Mouse (Mus musculus): ENCODE measurements around the gene Tmem218. TPM values are rescaled to one million over a fixed set of nuclear protein-coding genes. Genes with fewer than 3 reads are reported as not detected.

Tmem218 gene
- polyA plus RNA-seq, 1 experiment: 3.9 TPM

DNA sequence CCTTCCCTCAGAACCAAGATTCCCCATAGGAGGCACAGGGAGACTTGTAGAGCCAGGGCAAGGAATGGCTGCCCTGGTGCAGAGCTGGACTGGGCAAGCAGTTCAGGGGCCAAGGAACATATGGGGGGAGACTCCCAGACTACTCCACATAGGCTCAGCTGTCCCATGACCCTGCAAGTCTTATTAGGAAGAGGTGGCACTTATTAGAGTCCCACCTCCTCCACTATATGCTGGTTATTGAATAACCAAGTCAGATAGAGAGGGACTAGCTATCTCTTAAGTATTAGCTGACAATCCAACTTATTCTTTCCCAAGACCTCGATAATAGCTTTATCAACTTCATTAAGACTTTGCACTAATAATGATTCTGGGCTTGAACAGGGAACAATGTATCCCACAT lies 37.8 kb downstream of the Tmem218 start:
- Histone ChIP-seq H3K79me2 (ENCODE audit: control insufficient read depth, insufficient read depth) (no peaks in the 10 kb centered on the region), H3ac (ENCODE audit: control insufficient read depth, insufficient read length) (no peak overlapping the region), H3K4me2 (ENCODE audit: low read depth) (no peak overlapping the region), H3K36me3 (ENCODE audit: control insufficient read depth, insufficient read depth) (no peaks in the 10 kb centered on the region), H3K27me3 (ENCODE audit: control insufficient read depth, insufficient read depth, insufficient read length) (no peaks in the 10 kb centered on the region), H3K4me3 (no peak overlapping the region)
- TF ChIP-seq REST (IDR thresholded peaks at IDR 0.05; ENCODE audit: insufficient read depth, insufficient read length): no peak
- no peak for TF ChIP-seq POLR2A (IDR thresholded peaks at IDR 0.05; ENCODE audit: insufficient read length, low read depth)
- TF ChIP-seq POLR2AphosphoS2 (IDR thresholded peaks at IDR 0.05; ENCODE audit: insufficient read length, low read depth): no peak
- TF ChIP-seq MAX (IDR thresholded peaks at IDR 0.05; ENCODE audit: low read depth): no peak
- no peak for TF ChIP-seq USF1 (IDR thresholded peaks at IDR 0.05; ENCODE audit: low read depth)
- TF ChIP-seq CEBPB (IDR thresholded peaks at IDR 0.05; ENCODE audit: insufficient read depth, poor library complexity, severe bottlenecking): no peak
- TF ChIP-seq MYOD1 (IDR thresholded peaks at IDR 0.05; ENCODE audit: control insufficient read depth in 1 of 3, insufficient read length in 2 of 3, low read depth in 2 of 3): no peak
- no peak for TF ChIP-seq MYOG (IDR thresholded peaks at IDR 0.05; ENCODE audit: control insufficient read depth in 1 of 3, insufficient read depth in 1 of 3, insufficient read length in 2 of 3, low read depth in 2 of 3)
- no peak for TF ChIP-seq SRF (IDR thresholded peaks at IDR 0.05; ENCODE audit: control insufficient read depth, insufficient read length, low read depth)
- TF ChIP-seq TCF3 (IDR thresholded peaks at IDR 0.05; ENCODE audit: insufficient read length, low read depth): no peak
- TF ChIP-seq TCF12 (IDR thresholded peaks at IDR 0.05; ENCODE audit: insufficient read depth, poor library complexity, severe bottlenecking): no peak
- no peak for TF ChIP-seq E2F4 (IDR thresholded peaks at IDR 0.05; ENCODE audit: insufficient read depth)

DNA sequence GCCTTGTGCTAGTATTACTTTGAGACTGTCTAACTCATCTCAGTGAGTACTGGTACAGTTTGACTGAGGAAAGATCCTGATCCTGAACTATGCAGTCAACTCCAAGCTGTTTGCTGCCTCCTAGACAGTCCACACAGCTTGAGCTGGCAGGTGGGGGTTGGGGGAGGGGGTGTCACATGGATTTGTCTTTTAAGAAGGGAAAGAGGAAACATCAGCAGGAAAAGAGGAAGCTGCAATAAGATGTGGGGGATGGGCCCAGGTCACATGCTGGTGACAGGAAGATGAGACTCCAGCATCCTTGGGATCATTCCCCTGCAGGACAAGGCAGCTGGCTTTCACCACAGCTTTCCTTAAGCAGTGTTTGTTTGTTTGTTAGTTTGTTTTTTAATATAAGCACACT lies 39.4 kb downstream of the Tmem218 start:
- H3ac ChIP-seq (ENCODE audit: control insufficient read depth, insufficient read length): no peak overlapping the region
- H3K4me2 ChIP-seq (ENCODE audit: low read depth): no peak overlapping the region
- H3K27me3 ChIP-seq (ENCODE audit: control insufficient read depth, insufficient read depth, insufficient read length): no peaks in the 10 kb centered on the region
- no peak for TF ChIP-seq POLR2AphosphoS2 (IDR thresholded peaks at IDR 0.05; ENCODE audit: insufficient read length, low read depth)
- TF ChIP-seq E2F4 (IDR thresholded peaks at IDR 0.05; ENCODE audit: insufficient read depth): no peak
- TF ChIP-seq MYOD1 (IDR thresholded peaks at IDR 0.05; ENCODE audit: control insufficient read depth in 1 of 3, insufficient read length in 2 of 3, low read depth in 2 of 3): no peak
- no peak for TF ChIP-seq POLR2A (IDR thresholded peaks at IDR 0.05; ENCODE audit: insufficient read length, low read depth)
- no peak for TF ChIP-seq CEBPB (IDR thresholded peaks at IDR 0.05; ENCODE audit: insufficient read depth, poor library complexity, severe bottlenecking)
- TF ChIP-seq USF1 (IDR thresholded peaks at IDR 0.05; ENCODE audit: low read depth): no peak
- TF ChIP-seq REST (IDR thresholded peaks at IDR 0.05; ENCODE audit: insufficient read depth, insufficient read length): no peak
- no peak for TF ChIP-seq TCF12 (IDR thresholded peaks at IDR 0.05; ENCODE audit: insufficient read depth, poor library complexity, severe bottlenecking)
- no peak for TF ChIP-seq MAX (IDR thresholded peaks at IDR 0.05; ENCODE audit: low read depth)
- no peak for TF ChIP-seq SRF (IDR thresholded peaks at IDR 0.05; ENCODE audit: control insufficient read depth, insufficient read length, low read depth)
- no peak for TF ChIP-seq MYOG (IDR thresholded peaks at IDR 0.05; ENCODE audit: control insufficient read depth in 1 of 3, insufficient read depth in 1 of 3, insufficient read length in 2 of 3, low read depth in 2 of 3)
- no peak for TF ChIP-seq TCF3 (IDR thresholded peaks at IDR 0.05; ENCODE audit: insufficient read length, low read depth)
- H3K36me3 ChIP-seq (ENCODE audit: control insufficient read depth, insufficient read depth): no peaks in the 10 kb centered on the region
- H3K79me2 ChIP-seq (ENCODE audit: control insufficient read depth, insufficient read depth): no peaks in the 10 kb centered on the region
- no peak overlapping the region for H3K4me3 ChIP-seq

DNA sequence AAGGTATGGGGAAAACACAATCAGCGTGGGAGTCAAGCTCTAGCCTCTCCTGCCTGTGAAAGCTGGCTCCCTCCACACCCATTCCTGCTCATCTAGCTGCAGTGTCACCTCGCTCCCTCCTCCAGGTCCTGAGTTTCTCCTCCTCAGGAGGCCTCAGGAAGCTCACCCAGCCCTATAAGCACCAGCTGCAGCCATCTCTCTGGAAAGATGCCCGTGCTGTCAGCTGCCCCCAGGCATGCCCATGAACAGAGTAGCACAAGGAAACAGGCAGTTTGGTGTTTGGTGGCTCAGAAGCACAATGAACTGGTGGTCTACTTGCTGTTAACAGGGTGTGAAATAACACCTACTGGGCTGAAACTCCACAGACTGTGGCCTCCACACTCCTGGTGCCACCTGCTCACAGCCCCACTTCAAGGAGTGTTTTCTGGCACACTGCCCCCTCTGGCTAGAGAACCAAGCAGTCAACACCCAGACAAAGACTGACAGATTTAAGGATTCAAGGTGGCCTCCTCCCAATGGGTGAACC lies 40.4 kb downstream of the Tmem218 start:
- no peaks in the 10 kb centered on the region for H3K27me3 ChIP-seq (ENCODE audit: control insufficient read depth, insufficient read depth, insufficient read length)
- TF ChIP-seq REST (IDR thresholded peaks at IDR 0.05; ENCODE audit: insufficient read depth, insufficient read length) (no peak), MYOG (IDR thresholded peaks at IDR 0.05; ENCODE audit: control insufficient read depth in 1 of 3, insufficient read depth in 1 of 3, insufficient read length in 2 of 3, low read depth in 2 of 3) (peak in 2 of 3 experiments; percentile 61 to 72), POLR2A (IDR thresholded peaks at IDR 0.05; ENCODE audit: insufficient read length, low read depth) (no peak), MYOD1 (IDR thresholded peaks at IDR 0.05; ENCODE audit: control insufficient read depth in 1 of 3, insufficient read length in 2 of 3, low read depth in 2 of 3) (peak in 2 of 3 experiments; percentile 37 to 55)
- no peak overlapping the region for H3ac ChIP-seq (ENCODE audit: control insufficient read depth, insufficient read length)
- H3K36me3 ChIP-seq (ENCODE audit: control insufficient read depth, insufficient read depth): no peaks in the 10 kb centered on the region
- H3K4me3 ChIP-seq: no peak overlapping the region
- no peak overlapping the region for H3K4me2 ChIP-seq (ENCODE audit: low read depth)
- no peaks in the 10 kb centered on the region for H3K79me2 ChIP-seq (ENCODE audit: control insufficient read depth, insufficient read depth)

DNA sequence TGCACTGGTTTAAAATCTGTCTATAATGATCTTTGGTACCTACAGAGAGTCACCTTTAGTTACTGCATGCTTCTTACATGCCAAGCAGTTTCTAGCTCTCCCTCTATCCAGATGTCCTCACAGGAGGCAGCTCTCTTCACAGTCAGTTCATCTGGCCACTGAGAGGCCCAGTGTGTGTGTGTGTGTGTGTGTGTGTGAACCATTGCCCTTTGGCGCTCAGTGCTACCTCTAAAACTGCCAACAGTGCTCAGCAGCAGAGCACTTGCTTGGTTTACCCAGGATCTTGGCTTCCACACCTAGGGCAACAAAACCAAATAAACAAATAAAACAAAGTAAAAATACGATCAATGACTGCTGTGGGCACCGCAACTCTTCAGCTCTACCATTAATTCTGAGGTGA lies 42.0 kb downstream of the Tmem218 start:
- Histone ChIP-seq H3K4me3 (no peak overlapping the region), H3K79me2 (ENCODE audit: control insufficient read depth, insufficient read depth) (no peaks in the 10 kb centered on the region), H3K27me3 (ENCODE audit: control insufficient read depth, insufficient read depth, insufficient read length) (no peaks in the 10 kb centered on the region), H3K36me3 (ENCODE audit: control insufficient read depth, insufficient read depth) (no peaks in the 10 kb centered on the region), H3ac (ENCODE audit: control insufficient read depth, insufficient read length) (no peak overlapping the region), H3K4me2 (ENCODE audit: low read depth) (no peak overlapping the region)
- no peak for TF ChIP-seq TCF12 (IDR thresholded peaks at IDR 0.05; ENCODE audit: insufficient read depth, poor library complexity, severe bottlenecking)

DNA sequence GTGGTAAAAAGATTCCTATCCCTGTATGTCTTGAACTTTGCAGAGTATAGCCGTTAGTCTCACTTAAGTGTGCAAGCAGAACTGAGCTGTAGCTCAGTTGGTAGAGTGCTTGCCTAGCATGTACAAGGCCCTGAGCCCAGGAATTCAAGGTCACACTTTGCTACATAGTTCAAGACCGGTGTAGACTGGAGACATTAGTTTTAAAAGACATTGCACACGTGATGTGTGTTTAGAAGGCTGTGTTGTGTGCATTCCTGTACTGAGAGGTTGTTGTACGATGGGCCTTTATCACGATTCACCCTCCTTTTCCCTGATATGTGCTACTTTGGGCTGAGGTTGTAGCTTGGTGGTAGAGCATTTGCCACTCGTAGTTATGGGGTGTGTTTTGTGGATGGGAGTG lies 42.6 kb downstream of the Tmem218 start:
- Histone ChIP-seq H3K79me2 (ENCODE audit: control insufficient read depth, insufficient read depth) (no peaks in the 10 kb centered on the region), H3ac (ENCODE audit: control insufficient read depth, insufficient read length) (no peak overlapping the region), H3K4me3 (no peak overlapping the region), H3K36me3 (ENCODE audit: control insufficient read depth, insufficient read depth) (no peaks in the 10 kb centered on the region), H3K4me2 (ENCODE audit: low read depth) (no peak overlapping the region), H3K27me3 (ENCODE audit: control insufficient read depth, insufficient read depth, insufficient read length) (no peaks in the 10 kb centered on the region)
- TF ChIP-seq REST (IDR thresholded peaks at IDR 0.05; ENCODE audit: insufficient read depth, insufficient read length) (no peak), POLR2A (IDR thresholded peaks at IDR 0.05; ENCODE audit: insufficient read length, low read depth) (no peak), CEBPB (IDR thresholded peaks at IDR 0.05; ENCODE audit: insufficient read depth, poor library complexity, severe bottlenecking) (no peak), MAX (IDR thresholded peaks at IDR 0.05; ENCODE audit: low read depth) (no peak), TCF3 (IDR thresholded peaks at IDR 0.05; ENCODE audit: insufficient read length, low read depth) (no peak)
